Mouse (Mus musculus): ENCODE measurements around the gene Hapln3.

Gene Hapln3

DNA sequence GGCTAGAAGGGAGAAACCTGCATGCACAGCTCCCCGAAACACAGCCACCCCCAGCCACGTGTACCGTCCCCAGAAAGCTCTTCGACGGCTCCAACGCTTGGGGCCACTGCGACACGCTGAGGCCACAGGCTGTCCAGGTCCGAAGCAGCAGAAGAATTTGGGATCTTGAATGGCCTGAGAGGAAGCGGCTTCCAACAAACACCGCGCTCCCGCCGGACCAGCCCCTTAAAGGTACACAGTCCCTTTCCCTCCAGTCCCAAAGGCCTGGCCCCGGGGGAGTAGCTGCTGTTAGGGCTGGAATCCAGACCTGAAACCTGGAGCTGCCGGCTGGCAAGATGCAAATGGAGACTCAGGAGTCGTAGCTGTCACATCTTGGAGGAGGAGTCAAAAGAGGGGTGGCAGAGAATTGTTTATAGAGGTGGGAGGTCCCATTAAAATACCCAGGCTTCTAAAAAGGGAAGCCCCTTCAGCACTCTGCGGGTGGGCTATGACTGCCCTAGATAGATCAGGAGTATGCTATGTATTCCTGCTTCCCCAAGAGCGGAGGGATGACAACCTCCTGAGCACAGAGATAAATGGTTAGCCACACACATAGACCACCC, at the start of gene Hapln3:
TSS of gene Hapln3 (minus strand) at position 176 of the 602 bp plus-strand sequence.
- DNase-seq, result peak; percentile 33

DNA sequence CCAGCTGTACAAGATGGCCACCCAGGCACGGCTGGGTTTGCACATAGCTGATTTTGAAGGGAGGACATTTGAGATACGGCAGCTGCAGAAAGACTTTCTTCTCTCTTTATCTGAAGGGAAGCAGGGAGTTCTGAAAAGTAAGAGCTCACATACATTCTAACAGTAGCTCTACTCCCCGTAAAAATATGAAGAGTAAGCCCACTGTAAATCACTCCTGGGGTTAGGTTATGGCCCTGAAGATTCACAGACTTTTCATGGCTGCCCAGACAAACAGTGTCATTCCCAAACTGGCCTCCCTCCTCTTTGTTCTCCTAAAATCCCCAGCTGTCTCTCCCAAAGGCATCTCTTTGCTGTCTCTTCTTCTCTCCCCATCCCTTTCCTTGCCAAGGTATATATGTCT, 43.0 kb upstream of the Hapln3 start:
- DNase-seq, result no peak

DNA sequence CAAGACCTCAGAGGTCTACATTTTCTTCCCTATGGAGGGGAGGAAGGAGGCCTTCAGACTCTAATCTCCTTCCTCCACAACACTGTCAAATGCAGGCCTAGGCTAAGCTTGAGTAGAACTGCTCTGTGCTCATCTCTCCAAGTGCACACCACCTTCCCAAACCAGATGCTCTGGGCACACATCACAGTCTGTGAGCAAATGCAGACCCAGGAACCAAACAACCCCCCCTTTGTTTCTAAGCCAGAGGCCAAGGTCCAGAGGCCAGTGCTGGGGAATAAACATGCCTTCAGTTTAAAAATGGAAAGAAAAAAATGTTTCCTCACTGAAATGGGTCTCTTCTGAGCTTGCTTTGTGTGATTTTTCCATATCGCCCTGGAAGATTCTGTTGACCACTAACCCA, 41.0 kb upstream of the Hapln3 start:
- no peak for DNase-seq

DNA sequence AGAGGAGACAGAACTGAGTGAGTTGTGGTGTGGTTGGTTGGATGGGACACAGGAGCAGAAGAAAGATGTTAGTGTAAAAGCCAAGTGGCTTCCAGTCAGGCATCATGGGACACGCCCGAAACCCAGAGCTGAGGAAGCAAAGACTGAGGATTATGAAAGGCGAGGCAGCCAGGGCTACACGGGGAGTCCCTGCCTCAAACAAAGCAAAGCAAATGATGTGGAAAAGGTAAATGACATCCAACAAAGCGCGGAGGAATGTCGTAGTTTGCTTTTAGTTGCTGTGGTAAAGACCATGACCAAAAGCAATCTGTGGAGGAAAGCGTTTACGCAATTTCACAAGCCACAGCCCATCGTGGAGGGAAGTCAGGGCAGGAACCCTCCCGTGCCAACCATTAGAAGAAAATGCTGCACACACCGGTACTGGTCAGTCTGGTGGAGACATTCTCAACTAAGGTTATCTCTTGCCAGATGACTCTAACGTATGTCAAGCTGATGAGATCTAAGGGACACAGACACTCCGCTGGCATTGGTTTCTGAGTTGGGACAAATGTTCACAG, 36.3 kb upstream of the Hapln3 start:
- DNase-seq, result no peak

DNA sequence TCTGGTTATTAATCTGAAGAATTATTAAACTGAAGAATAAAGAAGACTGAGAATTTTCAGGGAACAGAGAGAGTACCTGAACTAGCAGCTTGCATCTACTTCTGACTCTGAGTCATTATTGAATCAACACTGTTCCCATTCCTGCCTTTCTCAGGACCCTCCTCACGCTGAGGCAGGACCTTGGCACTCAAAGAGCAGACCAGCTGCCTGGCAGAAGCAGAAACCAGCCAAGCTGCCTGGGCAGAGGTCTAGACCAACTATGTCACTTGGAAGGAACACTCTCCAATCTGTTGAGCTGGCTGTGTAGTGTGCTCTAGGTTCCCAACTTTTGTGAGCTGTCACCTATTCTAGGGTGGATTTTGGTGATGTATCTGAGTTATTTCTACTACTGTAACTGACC, 28.6 kb upstream of the Hapln3 start:
- no peak for DNase-seq

DNA sequence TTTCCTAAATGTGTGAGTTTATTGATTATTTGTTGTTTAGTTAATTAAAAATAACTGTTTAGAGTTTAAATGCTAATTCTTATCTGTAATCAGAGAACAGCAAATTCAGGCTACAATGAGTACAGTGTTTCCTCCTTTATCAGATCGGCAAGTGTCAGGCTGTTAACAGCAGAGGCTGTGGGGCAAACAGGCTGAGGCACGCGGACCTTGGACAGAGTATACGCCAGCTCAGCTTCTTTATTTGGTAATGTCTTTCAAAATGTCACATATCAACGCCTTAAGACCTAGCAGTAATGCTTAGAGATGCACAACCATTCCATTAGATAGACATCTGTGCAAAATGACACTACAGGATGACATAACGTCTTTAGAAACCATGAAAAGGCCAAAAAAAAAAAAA, 18.7 kb upstream of the Hapln3 start:
- DNase-seq, result no peak

DNA sequence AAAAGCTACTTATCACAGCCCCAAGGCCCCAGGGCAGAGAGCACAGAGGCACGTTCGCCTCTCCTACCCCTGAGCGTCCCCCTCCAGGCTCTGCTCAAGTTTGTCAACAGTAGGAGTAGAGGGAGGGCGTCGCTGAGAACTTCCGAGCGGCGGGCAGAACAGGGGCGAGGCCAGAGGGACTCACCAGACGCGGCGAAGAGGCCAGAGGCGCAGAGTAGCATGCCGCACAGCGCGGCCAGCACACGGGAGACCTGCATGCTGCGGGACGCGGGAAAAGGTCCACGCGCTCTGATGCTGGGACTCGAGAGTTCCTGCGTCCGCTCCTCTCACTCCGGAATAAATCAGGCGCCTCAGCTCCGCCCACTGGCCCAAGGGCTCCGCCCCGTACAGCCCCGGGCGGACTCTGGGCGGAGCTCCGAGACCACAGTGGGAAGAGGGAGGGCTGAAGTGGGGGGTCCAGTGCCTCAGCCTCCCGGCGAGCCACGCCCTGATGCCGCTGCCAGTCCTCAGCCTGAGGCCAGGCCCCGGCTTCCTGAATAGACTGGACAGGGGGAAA, 18.0 kb upstream of the Hapln3 start, which contains the start of gene Mfge8:
TSS of gene Mfge8 (minus strand) at position 350 of the 556 bp plus-strand sequence.
- peak; percentile 92 for DNase-seq

DNA sequence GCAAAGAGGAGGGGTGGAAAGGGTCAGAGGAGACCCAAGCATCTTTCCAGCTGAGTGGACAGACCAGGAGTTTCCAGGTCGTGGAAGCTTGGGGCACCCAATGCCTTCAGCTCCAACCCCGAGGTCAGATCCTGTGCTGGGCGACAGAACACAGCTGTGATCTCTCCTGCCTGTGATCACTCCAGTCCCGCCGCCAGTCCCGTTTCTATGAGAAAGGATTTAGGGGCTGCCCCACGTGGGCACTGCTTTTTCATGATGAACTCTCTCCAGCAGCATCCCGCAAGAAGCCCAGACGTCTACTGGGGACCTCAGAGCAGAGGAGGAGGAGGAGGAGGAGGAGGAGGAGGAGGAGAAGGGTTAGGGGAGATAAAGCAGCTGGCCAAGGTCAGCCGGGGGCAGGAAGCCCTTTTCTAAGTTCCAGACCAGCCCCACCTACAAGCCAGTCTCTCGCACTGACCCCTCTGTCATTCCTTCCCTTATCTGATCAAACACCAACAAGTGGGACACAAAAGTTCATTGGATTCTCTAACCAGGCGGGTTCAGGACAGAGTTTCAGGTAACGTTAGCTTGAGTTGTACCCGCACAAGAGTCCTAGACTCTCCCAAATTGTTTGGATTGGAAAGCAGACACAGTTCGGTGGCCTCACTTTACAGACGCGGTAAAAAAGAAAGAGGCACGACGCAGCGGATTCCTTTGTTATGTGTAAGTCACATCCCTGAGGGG, 17.3 kb upstream of the Hapln3 start:
- DNase-seq, result peak; percentile 60

DNA sequence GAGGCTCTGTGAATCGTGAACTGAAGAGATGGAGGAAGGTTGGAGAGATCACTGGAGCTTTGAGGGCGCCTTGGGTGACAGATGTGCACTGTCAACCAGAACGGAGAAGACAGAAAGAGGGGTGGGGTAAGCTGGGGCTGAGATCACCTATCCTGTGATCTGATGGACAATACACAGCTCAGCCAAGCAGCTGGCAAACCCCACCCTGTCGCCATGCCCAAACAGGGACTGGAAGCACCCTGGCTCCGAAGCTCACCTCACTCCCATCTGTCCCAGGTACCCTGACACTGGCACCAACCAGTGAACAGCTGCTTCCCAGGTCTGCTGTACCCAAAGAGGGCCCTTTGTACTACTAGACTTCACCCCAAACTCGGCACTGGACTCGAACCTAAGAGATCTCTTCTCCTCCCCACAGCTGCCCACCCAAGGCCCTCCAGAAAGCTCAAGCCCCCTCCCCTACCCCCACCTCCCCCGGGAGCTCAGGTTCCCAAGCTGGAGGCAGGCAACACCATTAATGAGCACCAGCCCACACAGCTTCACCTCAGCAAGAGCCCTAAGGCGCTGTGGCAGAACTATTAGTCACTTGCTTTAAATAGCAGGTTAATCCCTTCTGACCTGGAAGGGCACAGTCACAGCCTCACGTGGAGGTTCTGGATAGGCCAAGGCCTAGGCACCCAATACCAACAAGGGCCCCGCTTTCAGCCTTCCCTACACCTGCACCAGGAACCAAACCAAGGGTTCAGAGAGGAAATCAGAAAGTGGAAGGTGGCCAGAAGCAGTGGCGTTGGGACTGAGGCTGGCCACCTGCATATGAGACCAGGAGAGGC, 16.4 kb upstream of the Hapln3 start:
- no peak for DNase-seq

DNA sequence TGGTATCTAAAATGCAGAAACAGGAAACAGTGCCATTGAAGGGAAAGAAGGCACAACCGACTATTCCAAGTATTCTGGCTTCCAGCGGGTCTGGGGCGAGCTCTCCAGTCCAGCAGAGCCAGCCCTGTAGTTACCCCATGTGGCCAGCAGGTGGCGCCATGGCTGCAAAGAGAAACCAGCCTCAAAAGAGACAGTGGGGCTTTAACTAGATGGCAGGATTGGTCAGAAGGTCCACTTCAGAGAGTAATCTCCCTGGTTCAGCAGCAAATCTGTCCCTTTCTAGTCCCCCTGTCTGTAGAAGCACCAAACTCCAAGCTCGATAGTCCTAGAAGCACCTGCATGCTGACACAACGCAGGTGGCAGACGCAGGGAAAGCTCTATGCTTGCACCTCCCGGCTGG, 10.1 kb upstream of the Hapln3 start:
- DNase-seq, result peak; percentile 84

DNA sequence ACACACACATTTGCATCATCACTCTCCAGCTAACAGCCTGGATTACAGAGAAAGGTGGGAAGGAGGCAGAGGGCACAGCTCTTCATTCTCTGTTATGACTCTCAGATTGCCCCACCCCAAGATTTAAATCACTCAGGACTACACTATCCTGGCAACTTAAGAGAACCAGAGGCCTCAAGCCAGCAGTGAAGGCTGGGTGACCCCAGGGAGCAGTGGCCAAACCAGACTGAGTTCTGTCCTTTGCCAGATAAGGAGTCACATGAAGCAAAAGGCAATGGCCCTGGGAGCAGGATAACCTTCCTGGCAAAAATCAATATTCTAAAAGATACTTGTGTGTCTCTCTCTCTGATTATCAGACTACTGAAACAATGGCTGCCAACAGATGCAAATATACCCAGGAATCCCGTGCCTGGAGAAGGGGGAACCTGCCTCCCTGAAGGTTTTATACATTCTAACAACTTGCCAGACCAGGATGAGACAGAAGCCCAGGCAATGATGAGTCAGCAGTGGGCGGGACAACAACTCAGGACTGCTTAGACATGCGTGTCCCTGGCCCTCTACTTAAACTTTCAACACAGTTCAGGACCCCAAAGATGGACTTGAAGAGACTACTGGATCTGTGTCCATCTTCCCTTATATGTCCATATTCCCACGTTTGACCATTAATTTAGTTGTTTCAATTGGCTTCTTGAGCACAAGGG, 9.2 kb upstream of the Hapln3 start:
- no peak for DNase-seq

DNA sequence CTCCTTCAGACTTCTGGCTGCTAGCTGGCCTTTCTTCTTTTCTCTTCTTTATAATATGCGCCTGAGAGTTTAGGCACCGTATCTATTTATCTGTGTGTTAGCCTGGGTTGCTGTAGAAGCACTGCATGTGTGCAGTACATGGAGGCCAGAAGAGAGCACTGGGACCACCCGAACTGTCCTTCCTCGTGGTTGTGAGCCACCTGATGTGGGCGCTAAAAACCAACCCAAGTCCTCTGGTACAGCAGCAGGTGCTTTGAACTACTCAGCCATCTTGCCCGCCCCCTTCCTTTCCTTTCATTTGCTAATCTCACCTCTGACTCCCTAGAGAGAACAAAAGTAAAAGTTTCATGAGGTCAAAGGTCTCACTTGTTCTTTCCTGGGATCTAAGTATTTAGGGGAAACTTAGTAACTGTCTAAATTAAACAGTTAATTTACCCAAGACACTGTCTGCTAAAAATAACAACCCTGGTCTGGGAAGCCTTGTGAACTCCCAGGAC, 8.6 kb upstream of the Hapln3 start:
- DNase-seq, result no peak

DNA sequence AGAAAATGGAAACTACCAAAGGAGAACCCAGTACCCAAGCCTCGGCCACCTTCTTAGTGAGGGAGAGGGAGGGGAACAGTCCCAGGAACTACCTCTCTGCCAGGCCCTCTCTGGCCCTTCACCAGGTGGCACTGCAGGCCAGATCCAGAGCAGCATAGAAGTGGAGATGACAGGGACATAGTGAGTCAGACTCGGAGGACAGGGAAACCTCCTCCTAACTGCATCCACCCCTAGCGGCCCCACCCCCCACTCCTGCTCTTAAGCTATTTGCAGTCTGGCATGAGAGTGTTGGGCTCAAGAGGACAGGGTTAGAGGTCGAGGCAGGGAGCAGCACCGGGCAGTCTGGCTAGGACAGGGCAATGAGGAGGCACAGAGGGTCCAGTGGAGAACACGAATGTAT, 2.6 kb upstream of the Hapln3 start:
- no peak for DNase-seq

DNA sequence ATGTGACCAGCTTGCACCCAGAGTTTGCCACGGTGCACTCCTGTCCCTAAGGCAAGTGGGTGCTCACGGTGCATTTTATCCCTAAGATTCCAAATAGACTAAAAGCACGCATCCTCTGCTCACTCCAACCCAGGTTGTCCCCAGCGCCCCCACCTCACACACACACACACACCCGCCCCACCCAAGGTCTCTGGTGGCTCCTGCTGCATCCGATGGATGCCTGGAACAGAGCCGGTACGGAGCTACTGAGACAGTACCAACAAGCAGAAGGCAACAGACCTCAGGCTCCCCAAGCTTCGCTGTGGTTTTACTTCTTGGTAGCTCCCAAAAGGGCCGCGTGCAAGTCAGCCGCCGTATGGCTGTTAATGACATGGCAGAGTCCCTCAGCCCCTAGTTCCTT, 433 bp downstream of the Hapln3 start:
- DNase-seq, result no peak

DNA sequence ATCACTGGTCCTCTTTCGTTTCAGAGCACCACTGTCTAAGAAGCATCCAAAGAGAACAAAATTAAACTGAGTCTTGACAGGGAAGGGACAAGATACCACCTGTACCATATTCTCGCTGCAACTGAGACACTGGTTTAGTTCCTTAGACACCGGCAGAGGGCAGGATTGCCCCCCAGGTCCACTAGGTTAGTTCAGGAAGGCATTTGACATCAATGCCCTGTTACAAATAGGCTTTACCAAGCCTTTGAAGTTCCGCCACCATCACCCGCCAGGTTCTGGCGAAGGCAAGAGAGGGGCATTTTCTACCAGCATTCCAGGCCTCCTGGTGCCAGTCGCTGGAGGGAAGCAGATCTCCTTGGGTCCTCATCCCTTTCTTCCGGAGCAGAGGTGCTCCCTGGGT, 935 bp downstream of the Hapln3 start:
- DNase-seq, result no peak

DNA sequence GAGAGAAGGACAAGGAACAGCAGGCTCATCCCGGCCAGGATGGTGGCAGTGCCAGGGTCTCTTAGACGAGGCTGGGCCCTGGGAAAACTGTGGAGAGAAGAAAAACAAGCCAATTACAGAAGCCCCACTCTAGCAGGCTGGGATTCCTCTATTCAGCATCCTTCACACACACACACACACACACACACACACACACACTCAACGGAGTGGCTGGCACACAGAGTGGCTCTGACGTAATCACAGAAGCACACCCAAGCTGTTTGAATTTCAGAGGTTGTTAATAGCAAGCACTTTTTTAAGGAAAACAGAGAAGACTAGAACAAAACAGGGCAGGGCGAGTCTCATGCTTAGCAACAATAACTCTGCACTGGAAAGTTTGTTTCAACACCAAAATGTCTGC, 7.4 kb downstream of the Hapln3 start:
- no peak for DNase-seq

DNA sequence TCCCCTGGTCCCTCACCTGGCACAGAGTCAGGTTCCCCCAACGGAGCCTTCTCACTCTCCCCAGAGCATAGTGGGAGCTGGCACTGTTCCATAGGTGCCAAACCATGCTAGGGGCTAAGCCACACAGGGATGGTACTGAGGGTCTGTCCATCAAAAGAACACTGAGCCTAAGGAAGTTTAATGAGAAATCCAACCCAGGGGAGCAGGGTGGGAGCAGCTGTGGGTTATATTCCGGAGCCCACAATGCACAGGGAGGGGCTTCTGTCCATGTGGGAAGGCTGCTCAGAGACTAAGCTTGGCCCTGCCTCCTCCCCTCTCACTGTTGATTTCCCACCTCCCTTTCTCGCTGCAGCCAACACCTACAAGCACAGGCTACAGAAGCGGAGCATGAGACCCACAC, 17.0 kb downstream of the Hapln3 start:
- DNase-seq, result no peak

DNA sequence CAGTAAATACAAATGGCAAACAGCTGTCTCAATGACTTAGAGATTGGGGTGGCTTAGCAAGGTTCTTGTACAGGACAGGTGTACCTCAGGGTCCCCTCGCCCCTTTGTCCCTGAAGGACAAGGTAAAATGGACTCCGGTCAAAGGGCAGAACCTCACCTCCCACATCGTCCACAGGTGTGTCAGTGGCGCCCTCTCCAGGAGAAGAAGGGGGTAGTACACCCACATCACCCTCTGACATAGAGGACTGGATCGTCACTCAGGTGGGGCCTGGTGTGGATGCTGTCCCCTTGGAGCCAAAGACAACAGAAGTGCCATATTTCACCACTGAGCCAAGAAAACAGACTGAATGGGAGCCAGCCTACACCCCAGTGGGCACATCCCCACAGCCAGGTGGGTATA, 34.3 kb downstream of the Hapln3 start:
- DNase-seq, result no peak

DNA sequence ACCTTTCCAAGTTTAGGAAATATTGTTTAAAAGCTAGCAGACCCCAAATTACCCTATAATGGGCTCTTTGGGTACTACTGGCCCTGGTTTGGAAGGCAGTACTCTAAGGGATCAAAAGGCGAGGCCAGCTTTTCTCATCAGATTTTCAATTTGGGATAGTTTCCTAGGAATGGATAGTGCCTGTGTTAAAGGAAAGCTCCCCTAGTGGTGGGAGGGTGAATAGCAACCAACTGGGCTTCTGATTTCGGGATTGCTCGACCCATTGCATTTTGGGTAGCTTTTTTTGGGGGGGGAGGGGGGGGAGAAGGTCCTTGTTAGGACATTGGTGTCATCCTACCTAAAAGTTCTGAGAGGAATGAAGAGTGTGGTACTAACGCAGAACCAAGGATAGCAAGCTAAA, 41.7 kb downstream of the Hapln3 start:
- DNase-seq, result peak; percentile 25

DNA sequence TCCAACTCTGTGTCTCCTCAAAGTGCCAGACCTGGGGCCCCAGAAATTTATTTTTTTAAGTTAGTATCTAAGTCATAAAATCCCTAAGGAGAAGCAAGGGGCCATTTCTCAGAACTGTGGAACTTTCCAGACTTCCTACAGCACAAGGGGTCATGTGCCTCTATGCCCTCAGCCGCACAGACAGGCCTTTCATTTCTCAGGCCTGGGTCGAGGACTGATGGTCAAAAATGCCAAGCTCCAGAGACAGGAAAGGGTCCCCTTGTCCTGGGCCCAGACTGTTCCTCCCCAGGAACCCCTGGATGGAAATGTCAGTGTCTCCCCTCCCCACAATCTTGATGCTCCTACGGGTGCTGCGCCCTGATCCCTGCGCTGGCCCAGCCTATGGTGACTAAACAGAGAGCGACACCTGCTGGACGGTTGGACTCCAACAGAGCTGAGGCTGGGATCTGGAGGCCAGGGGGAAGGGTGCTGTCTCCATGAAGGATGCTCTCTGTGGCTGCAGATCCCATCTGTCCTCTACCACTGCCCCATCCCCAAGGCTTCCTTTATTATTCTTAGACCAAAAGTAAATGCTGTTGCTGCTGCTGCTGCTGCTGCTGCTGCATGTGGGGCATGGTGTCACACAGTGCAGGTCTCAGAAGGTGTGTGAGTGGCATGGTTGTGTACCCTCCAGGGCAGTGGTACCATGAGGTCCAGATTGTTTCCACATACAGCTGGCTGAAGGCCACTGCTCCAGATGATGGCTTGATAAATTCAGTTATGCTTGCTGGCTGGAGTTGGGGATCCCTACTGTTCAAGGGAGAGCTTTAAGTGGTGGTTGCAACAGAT, 50.0 kb downstream of the Hapln3 start:
- peak; percentile 79 for DNase-seq

DNA sequence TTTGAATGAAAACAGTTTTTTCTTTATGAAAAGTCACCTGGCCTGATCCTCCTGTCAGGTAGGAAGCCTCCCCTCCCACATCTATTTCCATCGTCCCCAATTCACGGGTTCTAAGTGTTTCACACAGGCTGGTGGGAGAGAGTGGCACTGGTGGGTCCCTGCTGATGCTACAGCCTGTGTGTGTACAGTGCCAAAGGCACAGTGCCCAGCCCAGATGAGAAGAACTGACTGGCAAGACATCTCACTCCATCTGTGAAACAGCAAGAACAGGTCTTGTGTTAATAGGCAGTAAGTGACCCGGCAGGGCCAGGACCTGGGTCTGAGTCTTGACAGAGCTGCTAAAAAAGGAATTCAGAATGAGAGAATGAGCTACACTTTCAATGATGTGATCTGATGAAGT, 51.6 kb downstream of the Hapln3 start:
- DNase-seq, result no peak

DNA sequence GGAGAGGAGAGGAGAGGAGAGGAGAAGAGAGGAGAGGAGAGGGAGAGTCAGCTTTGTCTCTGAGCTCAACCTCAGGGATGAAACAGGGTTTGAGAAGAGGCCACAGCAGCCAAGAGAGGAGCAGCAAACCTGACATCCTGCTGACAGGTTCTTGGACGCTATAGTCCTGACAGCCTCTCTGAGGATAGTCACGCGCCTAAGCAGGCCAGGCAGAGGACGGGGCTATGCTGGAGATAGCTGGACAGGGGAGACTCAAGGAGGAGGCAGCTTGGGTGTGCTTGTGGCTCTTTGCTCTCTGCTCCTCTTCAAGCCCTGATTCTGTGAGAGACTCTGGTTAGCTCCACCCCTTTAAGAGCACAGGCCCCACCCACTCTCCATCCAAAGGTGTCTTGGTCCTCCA, 62.6 kb downstream of the Hapln3 start:
- DNase-seq, result no peak
